Mouse (Mus musculus) fibroblast of lung, adult 2 months (primary cell): ENCODE results near the gene Pdia2.

Experiments used
- DNase-seq: peaks from one replicate; pipeline ENCODE4 v3.0.0-alpha.2; 2011; ENCODE audit warnings: low read depth

Gene Pdia2

DNA sequence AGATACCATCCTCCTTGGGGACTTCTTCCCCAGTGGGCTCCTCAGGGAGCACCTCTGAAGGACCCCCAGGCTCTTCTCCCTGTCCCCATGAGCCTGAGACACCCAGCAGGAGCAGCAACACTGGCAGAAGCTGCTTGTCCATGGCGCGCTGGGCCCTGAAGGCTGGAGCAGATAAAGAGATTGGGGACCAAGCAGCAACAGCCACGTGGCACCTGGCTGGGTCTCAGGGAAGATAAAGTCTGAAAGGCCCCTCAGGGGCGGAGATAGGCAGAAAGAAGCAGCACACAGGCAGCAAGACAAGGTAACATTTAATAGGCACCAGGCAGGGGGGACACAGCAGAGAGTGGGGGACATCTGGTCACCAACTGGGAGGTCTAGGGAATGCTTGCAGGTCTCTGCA is at the start of gene Pdia2:
TSS of gene Pdia2 (minus strand) at position 196 of the 400 bp plus-strand sequence.
- DNase-seq = no peak

DNA sequence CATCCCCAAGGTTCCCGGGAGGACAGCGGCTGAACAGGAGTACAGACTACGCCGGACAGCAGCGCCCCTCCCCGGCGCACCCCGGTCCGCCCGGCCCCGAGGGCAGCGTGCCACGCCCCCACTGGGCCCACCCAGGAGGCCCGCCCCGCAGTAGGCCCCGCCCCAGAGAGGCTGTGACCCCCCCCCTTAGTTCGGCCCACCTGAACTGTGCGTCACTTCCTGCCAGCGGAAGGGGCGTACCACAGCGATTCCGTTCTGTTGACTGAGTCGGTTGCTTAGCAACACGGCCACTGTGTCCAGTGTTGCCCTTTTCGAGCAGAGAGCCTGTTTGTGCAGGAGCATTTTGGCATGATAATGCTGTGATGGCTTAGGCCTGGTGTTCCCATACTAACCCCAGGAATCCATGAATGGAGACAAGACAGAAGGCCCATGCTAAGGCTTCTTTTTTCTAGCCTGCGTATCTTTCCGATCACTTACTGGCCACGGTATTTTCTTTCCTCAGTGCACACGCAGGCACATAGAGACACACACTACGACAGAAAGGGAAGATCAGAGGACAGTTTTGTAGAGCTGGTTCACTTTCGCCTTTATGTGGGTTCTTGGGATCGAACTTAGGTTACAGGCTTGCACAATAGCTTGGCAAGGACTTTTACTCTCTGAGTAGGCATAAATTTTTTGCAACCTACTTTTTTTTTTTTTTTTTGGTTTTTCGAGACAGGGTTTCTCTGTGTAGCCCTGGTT is 45.4 kb upstream of the Pdia2 start, which contains the start of gene Fam234a:
TSS of gene Fam234a (minus strand) at position 142 of the 741 bp plus-strand sequence.
- DNase-seq = peak; percentile 81

DNA sequence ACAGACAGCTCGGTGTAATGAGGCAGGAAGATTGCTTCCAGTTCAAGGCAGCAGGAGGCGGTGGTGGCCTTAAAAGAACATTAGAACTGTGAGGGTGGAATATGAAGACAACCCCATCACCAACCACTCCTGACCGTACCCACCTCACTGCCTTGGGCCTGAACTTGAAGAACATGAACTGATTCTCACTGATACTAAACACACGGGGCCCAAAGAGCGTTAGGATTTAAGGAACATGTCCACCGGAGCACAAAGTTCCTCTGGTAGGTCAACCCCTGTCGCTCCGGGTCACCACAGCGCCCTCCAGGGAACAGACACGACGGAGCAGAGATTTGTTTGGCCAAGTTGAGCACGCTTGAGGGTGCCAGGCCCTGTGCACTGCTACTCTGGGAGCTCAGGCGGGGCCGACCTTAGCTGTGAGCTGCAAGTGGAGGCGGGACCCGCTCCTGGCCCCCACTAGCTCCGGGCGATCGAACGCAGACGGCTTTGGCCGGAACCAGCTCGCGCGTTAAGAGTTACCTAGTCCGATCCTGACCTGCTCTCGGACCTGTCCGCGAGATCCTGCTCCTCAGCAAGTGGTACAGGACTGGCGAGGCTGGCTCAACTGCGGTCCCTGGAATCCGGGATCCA is 44.7 kb upstream of the Pdia2 start:
- peak; percentile 59 for DNase-seq

DNA sequence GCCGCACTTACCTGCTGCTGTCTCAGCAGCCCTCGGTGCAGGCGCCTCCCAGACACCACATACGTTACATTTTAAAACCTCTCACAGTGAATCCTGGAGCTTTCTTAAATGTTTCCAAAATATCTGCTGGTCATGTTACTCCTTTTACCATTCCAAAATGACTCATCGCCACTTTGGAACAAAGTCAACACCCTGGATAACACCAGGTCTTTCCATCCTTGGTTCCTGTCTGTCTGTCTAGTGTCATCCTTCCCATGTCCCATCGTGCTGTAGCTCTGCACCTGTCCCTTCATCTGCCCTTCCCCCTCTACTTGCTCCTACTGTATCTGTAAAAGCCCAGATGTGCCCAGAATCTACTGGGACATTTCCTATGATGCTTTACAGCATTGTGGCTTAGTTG is 42.1 kb upstream of the Pdia2 start:
- peak; percentile 30 for DNase-seq

DNA sequence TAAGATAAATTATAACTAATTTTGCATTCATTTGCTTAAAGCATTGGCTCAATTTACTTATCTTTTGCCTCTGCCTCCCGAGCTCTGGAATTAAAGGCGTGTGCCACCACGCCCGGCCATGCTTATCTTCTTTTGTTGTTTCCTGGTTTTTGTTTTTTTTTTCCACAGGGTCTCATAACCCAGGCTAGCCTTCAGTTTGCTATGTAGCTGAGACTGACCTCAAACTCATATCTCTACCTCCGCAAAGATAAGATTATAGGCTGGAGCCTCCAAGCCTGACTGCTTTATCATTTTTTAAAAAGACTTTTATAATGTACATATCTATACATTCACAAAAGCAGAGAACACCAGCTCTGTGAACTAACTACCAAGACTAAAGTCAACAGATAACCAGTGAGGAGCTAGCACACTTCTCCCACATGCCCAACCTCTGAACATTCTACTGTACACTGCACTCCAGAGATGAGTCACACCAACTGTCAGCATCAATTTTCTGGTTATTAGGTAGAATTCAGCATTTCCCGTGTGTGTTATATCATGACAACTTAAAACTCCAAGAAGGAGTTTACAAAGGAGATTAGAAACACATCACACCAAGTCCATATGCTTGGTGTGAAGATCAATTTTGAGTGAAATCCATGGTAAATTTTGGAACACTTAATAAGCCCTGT is 41.4 kb upstream of the Pdia2 start:
- DNase-seq = no peak

DNA sequence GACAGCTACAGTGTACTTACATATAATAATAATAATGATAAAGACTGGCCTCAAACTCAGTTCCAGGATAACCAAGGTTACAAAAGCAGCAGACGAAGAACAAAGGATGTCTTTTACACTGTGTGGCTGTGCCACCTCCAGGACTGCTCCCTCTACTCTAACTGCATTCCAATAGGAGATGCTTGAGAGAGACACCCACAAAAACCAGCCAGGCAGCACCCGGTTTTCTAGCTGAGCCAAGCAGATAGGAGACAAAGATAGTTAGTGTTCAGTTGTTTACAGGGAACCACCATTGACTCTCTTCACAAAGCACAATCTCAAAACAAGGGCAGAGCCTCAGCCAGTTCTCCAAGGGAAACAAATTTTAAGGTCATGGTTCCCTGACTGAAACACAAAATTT is 40.7 kb upstream of the Pdia2 start:
- DNase-seq = no peak

DNA sequence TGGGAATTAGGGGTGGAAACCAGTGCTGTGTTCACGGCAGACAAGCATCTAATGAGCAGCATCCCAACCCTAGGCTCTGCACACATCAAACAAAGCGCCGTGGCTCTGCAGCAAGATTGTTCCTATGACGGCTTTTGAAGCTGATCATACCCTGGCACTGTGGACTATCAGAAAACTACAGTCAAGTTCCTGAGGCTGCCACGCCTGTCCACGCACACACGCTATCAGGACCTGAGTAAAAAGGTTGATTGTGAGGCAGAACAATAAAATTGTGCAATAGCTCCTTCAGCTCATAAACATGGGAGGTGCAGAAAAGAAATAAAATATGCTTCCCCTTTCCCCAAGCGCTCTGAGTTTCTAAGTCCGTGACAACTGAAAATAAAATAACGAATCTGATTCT is 38.8 kb upstream of the Pdia2 start:
- no peak for DNase-seq

DNA sequence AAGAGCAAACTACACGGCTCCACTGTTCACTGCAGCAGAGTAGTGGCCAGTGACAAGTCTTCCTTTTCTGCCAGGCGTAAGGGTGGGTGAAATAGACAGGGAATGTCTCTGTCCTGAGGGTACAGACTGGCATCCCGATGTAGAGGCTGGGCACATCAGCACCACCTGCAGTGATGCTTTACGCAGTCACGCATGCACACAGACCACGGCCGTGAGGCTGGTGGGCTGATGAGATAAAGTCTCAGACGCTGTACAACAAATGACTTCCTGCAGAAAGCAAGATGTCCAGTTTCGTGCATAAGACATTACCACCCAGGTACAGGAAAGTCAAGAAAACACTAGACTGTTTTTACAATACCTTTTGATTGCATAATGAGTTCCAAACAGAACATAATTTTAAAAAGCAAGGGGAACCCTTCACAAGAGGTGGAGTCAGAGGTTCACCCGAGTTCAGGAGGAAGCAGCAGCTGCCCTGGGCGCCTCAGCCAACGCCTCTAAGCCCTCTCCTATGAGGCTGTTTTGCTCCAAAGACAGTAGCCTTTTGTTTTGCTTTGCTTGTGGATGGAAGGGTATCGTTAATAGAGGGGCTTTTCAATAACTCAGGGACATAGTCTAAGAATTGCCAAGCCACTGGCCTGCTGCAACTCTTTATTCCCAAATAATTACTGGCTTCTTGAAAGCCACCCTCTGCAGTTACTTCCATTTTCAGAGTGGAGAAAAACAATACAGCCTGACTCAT is 36.4 kb upstream of the Pdia2 start:
- DNase-seq = peak; percentile 26

DNA sequence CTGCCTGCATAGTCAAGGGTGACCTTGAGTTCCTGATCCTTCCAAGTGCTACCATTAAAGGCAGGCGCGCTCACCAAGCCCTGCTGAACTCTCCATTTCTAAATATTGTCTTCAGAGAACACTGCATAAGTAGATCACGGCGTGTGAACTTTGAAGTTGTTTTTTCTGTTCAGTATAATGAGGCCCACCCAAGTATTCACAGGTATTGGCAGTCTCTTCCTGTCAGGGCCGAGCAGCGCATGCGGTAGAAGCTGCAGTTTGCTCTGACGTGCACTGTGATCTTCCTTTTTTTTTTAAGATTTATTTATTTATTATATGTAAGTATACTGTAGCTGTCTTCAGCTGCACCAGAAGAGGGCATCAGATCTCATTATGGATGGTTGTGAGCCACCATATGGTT is 35.5 kb upstream of the Pdia2 start:
- DNase-seq = no peak

DNA sequence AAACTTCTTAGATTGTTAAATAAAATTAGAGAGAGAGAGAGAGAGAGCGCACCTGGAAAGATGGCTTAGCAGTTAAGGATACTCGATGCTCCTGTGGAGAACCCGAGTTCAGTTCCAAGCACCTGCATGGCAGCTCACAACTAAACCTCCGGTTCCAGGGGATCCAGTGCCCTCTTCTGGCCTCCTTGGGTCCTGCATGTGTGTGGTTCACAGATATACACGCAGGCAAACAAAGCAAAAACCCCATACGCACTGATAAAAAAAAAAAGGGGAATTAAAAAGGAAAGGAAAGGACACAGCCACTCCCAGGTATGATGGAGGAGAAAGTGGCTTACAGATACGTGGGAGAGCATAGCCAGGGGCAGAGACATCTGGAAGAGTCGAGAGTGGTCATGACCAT is 34.0 kb upstream of the Pdia2 start:
- no peak for DNase-seq

DNA sequence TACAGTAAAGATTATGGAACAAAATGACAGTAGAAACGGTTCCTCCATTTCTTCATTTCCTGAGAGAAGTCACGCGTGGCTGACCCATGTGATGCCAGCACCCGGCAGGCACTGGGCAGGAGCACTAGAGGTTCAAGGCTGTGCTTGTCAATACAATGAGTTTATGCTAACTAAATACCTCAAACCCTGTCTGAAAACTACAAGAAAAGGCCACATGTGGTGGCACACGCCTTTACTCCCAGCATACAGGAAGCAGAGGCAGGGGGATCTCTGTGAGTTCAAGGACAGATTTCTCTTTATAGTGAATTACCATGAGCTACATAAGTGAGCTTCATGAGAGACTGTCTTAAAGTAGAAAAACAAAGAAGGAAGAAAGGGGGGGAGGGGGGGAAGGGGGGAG is 32.3 kb upstream of the Pdia2 start:
- no peak for DNase-seq

DNA sequence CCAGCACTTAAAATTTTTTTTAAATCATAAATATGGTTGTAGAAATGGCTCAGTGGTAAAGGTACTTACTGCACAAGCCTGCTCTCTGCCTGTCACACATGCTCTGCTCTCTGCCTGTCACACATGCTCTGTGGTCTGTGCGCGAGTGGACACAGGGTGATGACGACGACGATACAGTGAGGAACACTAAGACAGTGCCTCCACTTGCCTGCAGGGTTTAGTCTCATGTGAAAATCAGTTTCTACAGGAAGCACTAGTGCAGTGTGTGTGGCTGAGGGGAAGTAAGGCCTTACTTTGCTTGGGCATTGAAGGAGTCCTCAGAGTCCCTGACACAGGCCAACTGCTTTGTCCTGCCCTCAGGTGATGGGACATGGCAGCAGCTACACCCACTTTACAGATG is 30.9 kb upstream of the Pdia2 start:
- DNase-seq = no peak

DNA sequence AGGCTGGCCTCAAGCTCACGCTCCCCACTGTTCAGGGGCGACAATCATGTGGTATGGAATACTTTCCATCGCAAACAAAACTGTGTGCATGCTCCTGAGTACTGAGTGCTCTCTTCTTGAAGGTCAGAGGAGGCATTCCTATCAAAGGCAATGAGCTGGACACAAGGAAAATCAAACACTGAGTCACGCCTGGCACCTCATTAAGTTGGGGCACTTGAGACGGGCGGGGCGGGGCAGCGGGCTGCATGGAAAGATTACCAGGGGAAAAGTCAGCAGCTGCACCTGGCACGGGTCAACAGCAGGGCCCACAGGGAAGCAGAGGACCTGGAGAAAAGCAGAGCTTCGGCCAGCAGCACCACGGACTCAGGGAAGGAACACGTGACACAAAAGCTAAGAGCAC is 26.3 kb upstream of the Pdia2 start:
- no peak for DNase-seq

DNA sequence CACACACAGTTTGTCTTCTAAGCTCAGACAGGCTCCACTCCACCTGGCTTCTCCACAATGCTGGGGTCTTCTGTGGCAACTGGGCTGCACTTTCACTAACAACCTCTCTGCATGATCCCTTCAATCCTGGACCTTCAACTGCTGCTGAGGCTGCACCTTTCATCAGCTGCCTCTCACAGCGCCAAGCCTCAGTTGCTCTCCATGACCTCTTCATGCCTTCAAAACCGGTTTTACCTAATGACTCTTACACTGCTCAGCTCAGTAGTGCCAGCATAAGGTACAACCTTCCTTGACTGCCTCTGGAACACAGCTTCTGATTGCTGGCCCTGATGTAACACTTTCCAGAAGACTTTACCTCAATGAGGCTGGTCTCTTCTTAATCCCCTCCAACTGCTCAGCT is 22.6 kb upstream of the Pdia2 start:
- DNase-seq = no peak

DNA sequence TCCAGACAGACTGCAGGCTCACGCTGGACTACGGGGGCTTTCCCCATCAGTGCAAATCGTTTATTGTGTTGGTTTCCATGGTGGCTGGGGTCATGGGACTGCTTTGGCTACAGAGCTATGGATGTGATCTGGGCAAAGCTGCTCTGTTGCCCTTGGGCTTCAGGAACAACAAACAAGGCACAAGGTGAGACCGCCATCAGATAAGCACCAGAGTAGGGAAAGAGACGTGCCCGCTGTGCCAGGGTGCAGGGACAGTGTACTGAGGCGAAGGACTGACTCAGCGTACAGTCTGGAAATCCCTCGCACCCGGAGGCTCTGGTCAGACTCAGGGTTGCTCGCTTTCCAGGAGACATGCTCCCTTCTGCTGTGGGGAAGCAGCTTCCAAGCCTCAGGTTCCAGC is 13.8 kb upstream of the Pdia2 start:
- no peak for DNase-seq

DNA sequence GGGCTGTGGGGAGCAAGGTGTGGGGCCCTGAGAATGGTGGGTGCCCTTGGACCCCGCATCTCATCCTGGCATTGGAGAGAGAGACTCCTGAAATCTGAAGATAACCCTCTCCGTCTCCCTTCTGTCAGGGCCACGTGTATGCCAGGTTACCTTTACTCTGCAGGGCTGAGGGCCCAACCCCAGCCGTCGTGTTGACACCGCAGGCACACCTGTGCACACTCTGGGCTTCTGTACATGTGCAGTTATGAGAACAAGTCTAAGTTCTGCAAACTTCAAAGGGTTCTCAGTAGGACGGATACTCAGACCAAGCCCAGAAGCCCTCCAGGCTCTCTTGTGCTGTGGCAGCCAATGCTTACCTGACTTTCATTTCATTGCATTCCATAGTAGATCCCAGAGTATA is 13.4 kb upstream of the Pdia2 start:
- DNase-seq = no peak

DNA sequence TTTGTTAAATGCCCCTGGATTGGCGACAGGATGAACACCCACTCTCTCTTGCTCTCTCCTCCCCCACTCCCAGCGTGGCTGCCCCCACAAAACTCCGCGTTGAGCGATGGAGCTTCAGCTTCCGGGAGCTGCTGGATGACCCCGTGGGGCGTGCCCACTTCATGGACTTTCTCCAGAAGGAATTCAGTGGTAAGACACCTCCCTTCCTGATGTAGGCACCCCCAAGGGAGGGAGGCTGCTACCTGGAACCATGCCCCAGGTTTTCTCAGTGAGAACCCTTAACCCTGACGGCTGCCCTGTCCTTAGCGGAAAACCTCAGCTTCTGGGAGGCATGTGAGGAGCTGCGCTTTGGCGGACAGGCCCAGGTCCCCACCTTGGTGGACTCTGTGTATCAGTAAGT is 8.8 kb upstream of the Pdia2 start, which contains the start of gene Arhgdig:
TSS of gene Arhgdig (minus strand) at position 101 of the 400 bp plus-strand sequence.
- DNase-seq = no peak

DNA sequence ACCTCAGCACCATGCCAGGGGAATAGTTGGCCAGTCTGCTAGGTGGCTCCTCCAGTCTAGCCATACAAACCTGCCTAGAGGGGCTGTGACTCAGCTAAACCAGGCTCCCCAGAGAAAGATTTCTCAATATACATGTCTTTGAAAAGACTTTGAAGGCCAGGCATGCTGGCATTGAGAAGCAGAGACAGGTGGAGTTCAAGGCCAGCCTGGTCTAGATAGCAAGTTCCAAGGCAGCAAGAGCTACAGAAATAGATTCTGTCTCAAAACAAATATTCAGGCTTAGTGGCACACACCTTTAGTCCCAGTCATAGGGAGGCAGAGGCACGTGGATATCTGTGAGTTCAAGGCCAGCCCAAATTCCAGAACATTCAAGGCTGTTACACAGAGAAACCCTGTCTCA is 7.5 kb upstream of the Pdia2 start:
- DNase-seq = no peak

DNA sequence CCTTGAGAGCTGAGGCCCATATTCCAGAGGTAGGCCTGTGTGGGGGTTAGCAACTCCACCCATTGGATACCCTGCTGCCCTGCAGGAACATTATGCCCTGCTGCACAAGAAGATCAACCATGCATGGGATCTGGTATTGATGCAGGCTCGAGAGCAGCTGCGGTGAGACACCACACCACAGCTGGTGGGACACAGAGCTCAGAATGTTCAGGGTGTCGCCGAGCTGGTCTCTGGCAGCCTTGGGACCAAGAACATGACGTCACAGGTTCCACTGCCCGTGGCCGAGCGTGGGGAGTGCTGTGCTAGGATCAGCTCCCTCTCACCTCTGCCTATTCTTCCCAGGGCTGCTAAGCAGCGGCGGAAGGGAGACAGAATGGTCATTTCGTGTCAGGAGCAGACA is 5.9 kb upstream of the Pdia2 start:
- DNase-seq = no peak

DNA sequence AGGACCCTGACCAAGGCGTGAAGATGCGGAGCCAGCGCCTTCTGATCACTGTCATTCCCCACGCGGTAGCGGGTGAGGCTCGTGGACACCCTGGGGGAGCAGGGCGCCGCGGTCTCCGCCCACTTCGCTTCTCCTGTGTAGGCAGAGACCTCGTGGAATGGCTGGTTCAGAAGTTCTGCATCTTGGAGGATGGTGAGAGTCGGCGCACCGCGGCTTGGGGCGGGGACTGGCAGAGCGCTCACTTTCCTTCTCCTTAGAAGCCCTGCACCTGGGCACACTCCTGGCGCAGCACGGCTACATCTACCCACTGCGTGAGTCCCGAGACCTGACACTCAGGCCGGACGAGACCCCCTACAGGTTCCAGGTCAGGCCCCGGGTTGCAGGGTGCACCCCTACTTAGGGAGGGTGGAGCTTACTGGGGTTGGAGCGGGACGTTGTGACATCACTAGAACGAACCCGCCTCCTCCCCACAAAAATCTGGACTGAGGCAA is 4.5 kb upstream of the Pdia2 start:
- peak; percentile 28 for DNase-seq

DNA sequence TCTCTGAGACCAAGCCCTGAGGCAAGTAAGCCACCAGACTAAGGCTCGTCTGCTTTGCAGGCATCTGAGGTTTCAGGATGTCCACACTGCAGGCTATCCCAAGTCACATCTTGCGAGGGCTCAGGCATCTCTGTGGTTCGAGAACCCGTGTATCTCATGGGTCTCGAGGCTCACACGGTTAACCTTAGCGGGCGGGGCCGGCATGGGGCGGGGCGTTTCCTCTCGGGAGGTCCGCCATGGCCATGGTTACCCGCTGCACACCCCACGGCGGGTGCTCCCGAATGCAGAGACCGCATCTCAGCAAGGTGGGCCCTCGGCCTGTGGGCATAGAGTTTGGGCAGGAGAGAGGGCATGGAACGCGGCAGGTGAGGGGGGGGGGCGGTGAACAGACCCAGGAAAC is 3.9 kb upstream of the Pdia2 start, which contains the start of gene Rgs11:
TSS of gene Rgs11 (plus strand) at position 215 of the 400 bp plus-strand sequence.
- no peak for DNase-seq

DNA sequence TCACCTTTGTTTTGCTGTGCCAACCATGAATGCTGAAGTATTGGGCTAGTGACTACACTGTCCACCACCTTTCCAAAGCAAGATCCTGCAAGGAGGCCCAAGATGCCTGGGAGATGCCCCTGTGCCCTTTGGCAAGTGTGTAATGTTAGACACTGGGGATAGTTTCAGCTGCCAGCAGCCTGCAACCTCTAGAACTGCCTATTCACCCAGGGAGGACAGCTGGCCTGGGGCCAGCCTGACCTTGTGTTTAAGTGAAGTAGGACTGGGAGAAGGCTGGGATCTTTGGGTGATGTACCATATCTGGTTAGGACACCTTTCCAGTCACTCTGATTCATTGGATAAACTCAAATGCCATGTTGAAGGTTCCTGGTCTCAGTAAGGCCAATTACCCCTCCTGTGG is 3.1 kb upstream of the Pdia2 start:
- DNase-seq = no peak
